Mouse (Mus musculus): Measurements from ENCODE around the gene Suv39h1. TPM values are rescaled to one million over a fixed set of nuclear protein-coding genes. Genes with fewer than 3 reads are reported as not detected.
"Not testable (repeated sequence)": the region's sequence is repeated elsewhere in the genome, so short reads cannot be mapped to it uniquely, and the experiment has no call there.

The Suv39h1 gene
- polyA plus RNA-seq, 1 experiment from 2014 or later: 88.3 TPM

GRCm38 (mm10) chrX:8018286-8018685 is 56.3 kb downstream of the Suv39h1 start, which contains the start of gene Glod5:
Glod5 (minus strand) TSS chrX:8018492.
- no peak within 1 kb of the TSS for H3K4me2 ChIP-seq (ENCODE audit: low read depth, low read length)
- H3K27me3 ChIP-seq (ENCODE audit: control insufficient read depth, insufficient read depth, low read length): no peaks in the 10 kb centered on the region
- H3K4me3 ChIP-seq (ENCODE audit: low read depth, low read length): no peak within 1 kb of the TSS
- no peak for DNase-seq (ENCODE audit: low spot score)
- H3K36me3 ChIP-seq (replicated peaks; ENCODE audit: control insufficient read depth, insufficient read depth, low read depth, low read length): no peaks in the 10 kb centered on the region
- no peaks in the 10 kb centered on the region for H3K4me1 ChIP-seq (ENCODE audit: control insufficient read depth, insufficient read depth, low read length)
- no peak within 1 kb of the TSS for H3K27ac ChIP-seq (replicated peaks; ENCODE audit: low read depth, low read length)
- no peak for ATAC-seq (replicated peaks; ENCODE audit: insufficient number of reproducible peaks, low FRiP score, low TSS enrichment, low read depth)
- 69% methylated on average over 2 of the region's 2 CpGs for WGBS
- H3K9ac ChIP-seq (replicated peaks; ENCODE audit: low read length): no peak within 1 kb of the TSS
- H3K9me3 ChIP-seq (replicated peaks; ENCODE audit: control insufficient read depth, low read length): no peaks in the 10 kb centered on the region

- H3K27ac ChIP-seq (replicated peaks; ENCODE audit: low read depth, low read length): no peak overlapping the region
- DNase-seq (ENCODE audit: low spot score) (peak; percentile 70), ATAC-seq (replicated peaks; ENCODE audit: insufficient number of reproducible peaks, low FRiP score, low TSS enrichment, low read depth) (no peak)
- H3K4me2 ChIP-seq (ENCODE audit: low read depth, low read length): no peak overlapping the region
- no peak overlapping the region for H3K9ac ChIP-seq (replicated peaks; ENCODE audit: low read length)
- H3K4me3 ChIP-seq (ENCODE audit: low read depth, low read length): no peak overlapping the region
- H3K9me3 ChIP-seq (replicated peaks; ENCODE audit: control insufficient read depth, low read length): no peaks in the 10 kb centered on the region
- no peaks in the 10 kb centered on the region for H3K36me3 ChIP-seq (replicated peaks; ENCODE audit: control insufficient read depth, insufficient read depth, low read depth, low read length)
- H3K27me3 ChIP-seq (ENCODE audit: control insufficient read depth, insufficient read depth, low read length): no peaks in the 10 kb centered on the region
- no peaks in the 10 kb centered on the region for H3K4me1 ChIP-seq (ENCODE audit: control insufficient read depth, insufficient read depth, low read length)
- 10% methylated on average over 5 of the region's 5 CpGs for WGBS
Observed at GRCm38 (mm10) chrX:8017142-8017541, 57.4 kb downstream of the Suv39h1 start.

GRCm38 (mm10) chrX:8015675-8016074 is 58.9 kb downstream of the Suv39h1 start:
- not testable (repeated sequence) for DNase-seq (ENCODE audit: low spot score); H3K27ac ChIP-seq (replicated peaks; ENCODE audit: low read depth, low read length); ATAC-seq (replicated peaks; ENCODE audit: insufficient number of reproducible peaks, low FRiP score, low TSS enrichment, low read depth); H3K4me2 ChIP-seq (ENCODE audit: low read depth, low read length); H3K4me3 ChIP-seq (ENCODE audit: low read depth, low read length); H3K9me3 ChIP-seq (replicated peaks; ENCODE audit: control insufficient read depth, low read length); H3K36me3 ChIP-seq (replicated peaks; ENCODE audit: control insufficient read depth, insufficient read depth, low read depth, low read length); H3K27me3 ChIP-seq (ENCODE audit: control insufficient read depth, insufficient read depth, low read length); H3K9ac ChIP-seq (replicated peaks; ENCODE audit: low read length); H3K4me1 ChIP-seq (ENCODE audit: control insufficient read depth, insufficient read depth, low read length)
- WGBS: 20% methylated on average over 7 of the region's 7 CpGs

GRCm38 (mm10) chrX:8013569-8014314 is 60.8 kb downstream of the Suv39h1 start:
- Histone ChIP-seq H3K27ac (replicated peaks; ENCODE audit: low read depth, low read length) (no peak overlapping the region), H3K9ac (replicated peaks; ENCODE audit: low read length) (no peak overlapping the region), H3K4me3 (ENCODE audit: low read depth, low read length) (no peak overlapping the region)

GRCm38 (mm10) chrX:8013157-8013556 is 61.4 kb downstream of the Suv39h1 start:
- Histone ChIP-seq H3K36me3 (replicated peaks; ENCODE audit: control insufficient read depth, insufficient read depth, low read depth, low read length) (no peaks in the 10 kb centered on the region), H3K4me3 (ENCODE audit: low read depth, low read length) (no peak overlapping the region), H3K4me1 (ENCODE audit: control insufficient read depth, insufficient read depth, low read length) (no peaks in the 10 kb centered on the region), H3K27me3 (ENCODE audit: control insufficient read depth, insufficient read depth, low read length) (no peaks in the 10 kb centered on the region), H3K9me3 (replicated peaks; ENCODE audit: control insufficient read depth, low read length) (no peaks in the 10 kb centered on the region), H3K9ac (replicated peaks; ENCODE audit: low read length) (no peak overlapping the region), H3K4me2 (ENCODE audit: low read depth, low read length) (no peak overlapping the region), H3K27ac (replicated peaks; ENCODE audit: low read depth, low read length) (no peak overlapping the region)
- WGBS: 11% methylated on average over 2 of the region's 2 CpGs
- DNase-seq (ENCODE audit: low spot score) (no peak), ATAC-seq (replicated peaks; ENCODE audit: insufficient number of reproducible peaks, low FRiP score, low TSS enrichment, low read depth) (0 out of 2 replicates have a peak, but pooled peaks have one; percentile 67)

More at GRCm38 (mm10) chrX:8013569-8014314, 60.8 kb downstream of the Suv39h1 start:
- H3K4me1 ChIP-seq (ENCODE audit: control insufficient read depth, insufficient read depth, low read length): no peaks in the 10 kb centered on the region
- ATAC-seq (replicated peaks; ENCODE audit: insufficient number of reproducible peaks, low FRiP score, low TSS enrichment, low read depth) (0 out of 2 replicates have a peak, but pooled peaks have one; percentile 14), DNase-seq (ENCODE audit: low spot score) (peak; percentile 18)
- H3K9me3 ChIP-seq (replicated peaks; ENCODE audit: control insufficient read depth, low read length): no peaks in the 10 kb centered on the region
- H3K27me3 ChIP-seq (ENCODE audit: control insufficient read depth, insufficient read depth, low read length): no peaks in the 10 kb centered on the region
- WGBS: 22% methylated on average over 7 of the region's 8 CpGs
- H3K36me3 ChIP-seq (replicated peaks; ENCODE audit: control insufficient read depth, insufficient read depth, low read depth, low read length): no peaks in the 10 kb centered on the region
- H3K4me2 ChIP-seq (ENCODE audit: low read depth, low read length): no peak overlapping the region

Other genes with a start within 250 kb of the Suv39h1 start
- gene Otud5, start 233.4 kb downstream of the Suv39h1 start, polyA plus RNA-seq (2014; fragmentation: Nextera tagmentation; extraction: Ambion mirVana): 36.4 and 37.1 TPM in 2 replicates
- gene Pim2, start 196.5 kb downstream of the Suv39h1 start, polyA plus RNA-seq (2014; fragmentation: Nextera tagmentation; extraction: Ambion mirVana): 4.9 and 6.4 TPM in 2 replicates
- gene Slc35a2, start 190.7 kb downstream of the Suv39h1 start, polyA plus RNA-seq (2014; fragmentation: Nextera tagmentation; extraction: Ambion mirVana): 6.8 and 12.1 TPM in 2 replicates
- gene Pqbp1, start 175.5 kb downstream of the Suv39h1 start, polyA plus RNA-seq (2014; fragmentation: Nextera tagmentation; extraction: Ambion mirVana): 146 and 149 TPM in 2 replicates
- 162 and 172 TPM in 2 replicates for gene Timm17b, start 175.4 kb downstream of the Suv39h1 start, polyA plus RNA-seq (2014; fragmentation: Nextera tagmentation; extraction: Ambion mirVana)
- not detected in 2 replicates for gene Gm10491, start 166.9 kb downstream of the Suv39h1 start, polyA plus RNA-seq (2014; fragmentation: Nextera tagmentation; extraction: Ambion mirVana)
- gene Gm10490, start 165.2 kb downstream of the Suv39h1 start, polyA plus RNA-seq (2014; fragmentation: Nextera tagmentation; extraction: Ambion mirVana): not detected in 2 replicates
- 4.9 and 5.3 TPM in 2 replicates for gene Pcsk1n, start 154.9 kb downstream of the Suv39h1 start, polyA plus RNA-seq (2014; fragmentation: Nextera tagmentation; extraction: Ambion mirVana)
- gene Eras, start 146.2 kb downstream of the Suv39h1 start, polyA plus RNA-seq (2014; fragmentation: Nextera tagmentation; extraction: Ambion mirVana): not detected in 2 replicates
- gene Hdac6, start 126.9 kb downstream of the Suv39h1 start, polyA plus RNA-seq (2014; fragmentation: Nextera tagmentation; extraction: Ambion mirVana): 38.0 and 43.9 TPM in 2 replicates
- 4.0 and 5.0 TPM in 2 replicates for gene Gata1, start 96.7 kb downstream of the Suv39h1 start, polyA plus RNA-seq (2014; fragmentation: Nextera tagmentation; extraction: Ambion mirVana)
- not detected in 2 replicates for gene Glod5, start 56.3 kb downstream of the Suv39h1 start, polyA plus RNA-seq (2014; fragmentation: Nextera tagmentation; extraction: Ambion mirVana)
- gene Was, start 15.7 kb upstream of the Suv39h1 start, polyA plus RNA-seq (2014; fragmentation: Nextera tagmentation; extraction: Ambion mirVana): 0.42 and 0.48 TPM in 2 replicates
- gene Wdr13, start 58.1 kb upstream of the Suv39h1 start, polyA plus RNA-seq (2014; fragmentation: Nextera tagmentation; extraction: Ambion mirVana): 15.1 and 15.9 TPM in 2 replicates
- gene Rbm3, start 71.1 kb upstream of the Suv39h1 start, polyA plus RNA-seq (2014; fragmentation: Nextera tagmentation; extraction: Ambion mirVana): 525 and 566 TPM in 2 replicates
- gene Tbc1d25, start 101.4 kb upstream of the Suv39h1 start, polyA plus RNA-seq (2014; fragmentation: Nextera tagmentation; extraction: Ambion mirVana): 11.3 and 14.1 TPM in 2 replicates
- gene Ebp, start 118.8 kb upstream of the Suv39h1 start, polyA plus RNA-seq (2014; fragmentation: Nextera tagmentation; extraction: Ambion mirVana): 33.2 and 37.0 TPM in 2 replicates
- 10.2 and 14.2 TPM in 2 replicates for gene Porcn, start 131.8 kb upstream of the Suv39h1 start, polyA plus RNA-seq (2014; fragmentation: Nextera tagmentation; extraction: Ambion mirVana)
- gene Ftsj1, start 177.6 kb upstream of the Suv39h1 start, polyA plus RNA-seq (2014; fragmentation: Nextera tagmentation; extraction: Ambion mirVana): 46.2 and 49.1 TPM in 2 replicates
- gene Slc38a5, start 196.4 kb upstream of the Suv39h1 start, polyA plus RNA-seq (2014; fragmentation: Nextera tagmentation; extraction: Ambion mirVana): 3.9 and 4.8 TPM in 2 replicates